Mouse (Mus musculus) heart, embryonic 15.5 days (tissue): Measurements from ENCODE around the gene Myzap. TPM values are rescaled to one million over a fixed set of nuclear protein-coding genes. Genes with fewer than 3 reads are reported as not detected.

Source experiments
- ATAC-seq: fragments of 200-750 bp; cut with Nextera tagmentation; replicated peaks from 2 replicates; pipeline ENCODE4 v1.8.0; 2017; ENCODE audit warnings: low read depth, moderate TSS enrichment; ENCODE audit not compliant: insufficient number of reproducible peaks, insufficient read depth, low FRiP score
- H3K27ac ChIP-seq: fragments of 300-500 bp; sonication (generic); 2 replicates; pipeline ENCODE4 v1.5.1; 2015; ENCODE audit warnings: mild to moderate bottlenecking, inconsistent platforms
- H3K27me3 ChIP-seq: fragments of 300-500 bp; sonication (generic); 2 replicates; pipeline ENCODE4 v1.6.1; 2015; ENCODE audit warnings: inconsistent platforms
- H3K36me3 ChIP-seq: fragments of 300-500 bp; sonication (generic); 2 replicates; pipeline ENCODE4 v1.6.1; 2015; ENCODE audit warnings: mild to moderate bottlenecking, inconsistent platforms
- H3K4me1 ChIP-seq: fragments of 300-500 bp; sonication (generic); replicated peaks from 2 replicates; pipeline ENCODE4 v1.6.1; 2015; ENCODE audit warnings: inconsistent platforms
- H3K4me2 ChIP-seq: fragments of 300-500 bp; sonication (generic); 2 replicates; pipeline ENCODE4 v1.6.1; 2015; ENCODE audit warnings: inconsistent platforms, mild to moderate bottlenecking, moderate library complexity
- H3K4me3 ChIP-seq: fragments of 300-500 bp; sonication (generic); 2 replicates; pipeline ENCODE4 v1.5.1; 2015; ENCODE audit warnings: mild to moderate bottlenecking, inconsistent platforms
- H3K9ac ChIP-seq: fragments of 300-500 bp; sonication (generic); 2 replicates; pipeline ENCODE4 v1.6.1; 2015; ENCODE audit warnings: mild to moderate bottlenecking, inconsistent platforms
- H3K9me3 ChIP-seq: fragments of 300-500 bp; sonication (generic); replicated peaks from 2 replicates; pipeline ENCODE4 v1.6.1; 2016; ENCODE audit warnings: inconsistent platforms
- WGBS: fragments of 180-500 bp; shearing (Covaris S2); methylation state at CpG from one replicate; pipeline ENCODE4 v1.1.7; 2015; ENCODE audit warnings: mixed read lengths; 5-methylcytosine and 5-hydroxymethylcytosine counted together
- polyA plus RNA-seq: library from polyadenylated mRNA; unstranded; fragments of >200 nt; fragmentation: Nextera tagmentation; extraction: Ambion mirVana; gene quantifications from 2 replicates; pipeline ENCODE4 v1.2.1, GENCODE M21; 2015

Myzap gene
- polyA plus RNA-seq, 1 experiment from 2014 or later, result 148 TPM

DNA sequence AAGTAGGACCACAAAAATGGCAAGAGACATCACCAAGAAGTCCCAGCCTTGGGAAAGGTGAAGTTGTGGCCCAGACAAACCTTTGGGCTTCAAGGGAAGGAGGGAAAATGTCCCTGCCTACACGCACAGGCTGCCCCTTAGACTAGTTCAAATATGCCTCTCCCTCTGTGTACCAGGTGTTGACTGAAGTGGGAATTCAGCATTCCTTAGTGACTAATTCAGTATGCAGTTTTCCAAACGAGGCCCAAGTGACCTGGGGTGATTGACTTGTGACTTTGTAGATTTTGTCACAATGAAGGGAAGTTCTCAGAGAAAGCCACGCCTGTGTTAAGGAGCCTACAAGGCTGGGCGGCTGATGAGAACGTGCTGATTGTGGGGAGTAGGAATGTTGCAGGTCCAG lies 49.9 kb downstream of the Myzap start:
- no peak overlapping the region for H3K4me2 ChIP-seq
- H3K9ac ChIP-seq, result no peak overlapping the region
- 71% methylated on average over 5 of the region's 5 CpGs for WGBS
- H3K9me3 ChIP-seq, result no peaks in the 10 kb centered on the region
- peaks cover 13% of the 10 kb centered on the region for H3K4me1 ChIP-seq
- H3K27me3 ChIP-seq, result no peaks in the 10 kb centered on the region
- H3K27ac ChIP-seq, result no peak overlapping the region
- ATAC-seq, result no peak
- peaks cover 39% of the 10 kb centered on the region for H3K36me3 ChIP-seq
- no peak overlapping the region for H3K4me3 ChIP-seq

DNA sequence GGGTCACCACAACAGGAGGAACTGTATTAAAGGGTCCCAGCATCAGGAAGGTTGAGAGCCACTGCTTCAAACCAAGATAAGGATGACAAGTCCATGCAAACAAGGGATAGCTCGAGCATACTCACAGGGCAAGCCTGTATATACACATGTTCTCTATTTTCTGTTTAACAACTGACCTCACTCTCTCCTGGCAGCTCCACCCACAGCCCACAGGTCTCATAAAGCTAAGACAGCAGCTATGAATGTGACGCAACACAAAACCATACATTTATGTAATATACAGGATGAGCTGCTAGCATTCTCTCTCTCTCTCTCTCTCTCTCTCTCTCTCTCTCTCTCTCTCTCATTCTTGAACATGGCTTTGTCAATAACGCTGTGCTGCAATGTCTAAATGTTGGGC lies 51.4 kb downstream of the Myzap start:
- no peaks in the 10 kb centered on the region for H3K9me3 ChIP-seq
- no peaks in the 10 kb centered on the region for H3K27me3 ChIP-seq
- H3K4me2 ChIP-seq, result no peak overlapping the region
- no peak overlapping the region for H3K9ac ChIP-seq
- peaks cover 30% of the 10 kb centered on the region for H3K36me3 ChIP-seq
- H3K4me3 ChIP-seq, result no peak overlapping the region
- ATAC-seq, result no peak
- H3K4me1 ChIP-seq, result peaks cover 10% of the 10 kb centered on the region; the same call in 1 of the 2 replicates
- no peak overlapping the region for H3K27ac ChIP-seq
- 75% methylated on average over 3 of the region's 3 CpGs for WGBS

DNA sequence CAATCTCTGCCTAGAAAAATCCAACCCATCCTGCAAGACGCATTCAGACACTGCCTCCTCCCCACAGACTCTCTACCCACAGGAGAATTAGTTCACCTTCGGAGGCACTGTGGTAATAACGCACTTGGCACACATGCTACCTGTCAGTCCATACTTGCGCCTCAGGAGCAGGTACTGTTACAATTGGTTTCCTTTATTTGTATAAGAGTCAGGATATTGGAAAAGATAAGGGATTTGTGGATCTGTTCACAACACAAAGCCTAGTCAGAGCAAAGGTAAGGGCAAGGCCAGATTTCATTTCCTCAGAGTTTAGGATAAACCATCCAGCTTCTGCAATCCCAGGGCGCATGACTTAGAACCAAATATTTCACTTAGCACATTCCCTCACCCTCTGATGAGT lies 56.4 kb downstream of the Myzap start:
- WGBS, result 87% methylated on average over 5 of the region's 5 CpGs
- no peak for ATAC-seq
- Histone ChIP-seq H3K27ac (no peak overlapping the region), H3K4me1 (no peaks in the 10 kb centered on the region), H3K4me2 (no peak overlapping the region), H3K9me3 (no peaks in the 10 kb centered on the region), H3K9ac (no peak overlapping the region), H3K27me3 (no peaks in the 10 kb centered on the region), H3K4me3 (no peak overlapping the region), H3K36me3 (peaks cover 34% of the 10 kb centered on the region)

DNA sequence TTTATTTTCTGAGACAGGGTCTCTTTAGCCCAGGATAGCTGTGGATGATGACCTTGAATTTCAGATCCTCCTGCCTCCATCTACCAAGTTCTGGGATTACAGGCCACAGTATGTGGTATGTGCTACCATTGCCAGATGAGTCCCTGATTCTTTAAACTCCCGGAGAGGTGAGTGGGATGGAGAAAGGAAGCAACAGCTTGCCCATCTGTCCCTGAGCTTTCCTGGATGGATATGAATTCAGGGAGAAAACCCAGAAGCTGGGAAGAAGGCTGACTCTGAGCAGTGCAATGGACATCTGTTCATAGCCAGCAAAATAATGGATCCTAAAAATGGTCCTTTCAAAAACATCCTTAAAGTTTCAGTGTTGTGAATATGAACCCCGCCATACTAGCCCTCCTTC lies 57.1 kb downstream of the Myzap start:
- Histone ChIP-seq H3K9me3 (no peaks in the 10 kb centered on the region), H3K27ac (no peak overlapping the region), H3K27me3 (no peaks in the 10 kb centered on the region), H3K4me3 (no peak overlapping the region), H3K4me2 (no peak overlapping the region), H3K9ac (no peak overlapping the region), H3K36me3 (peaks cover 37% of the 10 kb centered on the region), H3K4me1 (no peaks in the 10 kb centered on the region)
- 74% methylated on average over 2 of the region's 2 CpGs for WGBS
- no peak for ATAC-seq

DNA sequence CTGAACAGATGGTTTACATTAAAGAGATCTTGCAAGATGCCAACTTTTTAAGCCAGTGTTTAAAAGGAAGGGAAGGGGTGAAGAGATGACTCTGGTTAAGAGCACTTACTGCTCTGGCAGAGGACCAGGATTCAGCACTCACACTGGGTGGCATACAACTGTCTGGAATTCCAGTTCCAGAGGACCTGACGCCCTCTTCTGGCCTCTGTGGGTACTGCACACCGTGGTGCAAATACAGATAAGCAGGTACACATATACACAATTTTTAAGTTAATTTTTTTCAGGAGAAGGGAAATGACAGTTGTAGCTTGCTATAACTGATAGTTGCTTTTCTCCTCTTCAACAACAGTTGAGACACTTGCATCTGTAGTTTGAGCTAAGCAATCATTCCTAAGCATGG lies 62.2 kb downstream of the Myzap start:
- 69% methylated on average over 2 of the region's 2 CpGs for WGBS

DNA sequence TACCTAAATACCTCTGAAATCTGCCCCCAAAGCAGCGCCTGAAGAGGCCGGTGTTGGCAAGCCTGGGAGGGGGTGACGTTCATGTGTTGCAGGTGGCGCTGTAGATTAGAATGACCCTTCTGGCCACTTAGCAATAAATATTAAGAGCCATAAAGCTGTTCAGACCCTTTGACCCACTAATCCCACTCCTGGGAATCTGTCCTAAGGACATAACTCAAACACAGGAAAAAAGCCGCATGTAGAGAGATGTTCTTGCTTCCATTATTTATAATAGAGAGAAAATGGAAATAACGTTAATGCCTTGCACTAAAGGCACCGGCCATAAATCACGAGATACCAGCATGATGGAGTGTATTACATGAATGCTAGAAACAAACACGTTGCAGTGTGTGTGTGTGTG lies 64.7 kb downstream of the Myzap start:
- H3K9ac ChIP-seq, result no peak overlapping the region
- no peaks in the 10 kb centered on the region for H3K9me3 ChIP-seq
- H3K4me1 ChIP-seq, result no peaks in the 10 kb centered on the region
- no peaks in the 10 kb centered on the region for H3K27me3 ChIP-seq
- H3K36me3 ChIP-seq, result peaks cover 41% of the 10 kb centered on the region
- no peak overlapping the region for H3K27ac ChIP-seq
- H3K4me3 ChIP-seq, result no peak overlapping the region
- H3K4me2 ChIP-seq, result no peak overlapping the region
- 76% methylated on average over 9 of the region's 9 CpGs for WGBS
- no peak for ATAC-seq

More for the DNA sequence above, 62.2 kb downstream of the Myzap start:
- Histone ChIP-seq H3K9me3 (no peaks in the 10 kb centered on the region), H3K27ac (no peak overlapping the region), H3K4me1 (no peaks in the 10 kb centered on the region), H3K36me3 (peaks cover 30% of the 10 kb centered on the region), H3K4me3 (no peak overlapping the region), H3K9ac (no peak overlapping the region), H3K27me3 (no peaks in the 10 kb centered on the region), H3K4me2 (no peak overlapping the region)
- no peak for ATAC-seq

DNA sequence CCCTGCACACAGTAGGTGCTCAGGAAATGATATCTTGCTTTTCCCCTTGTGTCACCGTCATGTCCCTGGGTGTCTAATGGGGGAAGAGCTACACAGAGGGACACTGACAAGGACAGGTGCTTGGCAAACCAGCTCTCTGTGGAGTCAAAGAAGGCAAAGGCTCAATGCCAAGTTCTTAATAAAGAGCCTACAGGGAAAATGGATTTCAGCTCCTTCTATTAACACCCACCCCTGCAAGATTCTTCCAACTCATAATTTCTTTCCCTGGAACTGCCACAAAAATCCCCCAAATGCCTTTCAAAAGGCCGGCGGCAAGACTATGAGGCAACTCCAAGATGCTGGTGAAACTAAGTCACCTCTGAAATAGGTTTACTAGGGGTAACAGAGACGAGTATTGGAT lies 68.3 kb downstream of the Myzap start:
- peaks cover 30% of the 10 kb centered on the region for H3K36me3 ChIP-seq
- no peak for ATAC-seq

DNA sequence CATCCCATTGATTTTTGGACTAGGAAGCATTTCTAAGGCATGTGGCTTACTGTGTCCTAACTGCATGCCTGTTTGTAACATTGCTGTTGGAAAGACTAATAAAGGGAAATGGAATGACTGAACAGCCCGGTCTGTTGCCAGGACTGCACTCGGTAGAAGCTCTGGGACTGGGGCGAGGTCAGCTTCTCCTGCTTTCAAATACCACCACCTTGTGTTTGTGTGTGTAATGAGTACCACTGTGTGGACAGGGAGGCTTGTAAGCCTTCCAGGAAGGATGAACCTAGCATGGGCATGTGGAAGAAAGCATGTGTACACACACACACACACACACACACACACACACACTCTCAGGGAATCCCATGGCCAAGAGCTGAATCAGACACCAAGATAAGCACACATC lies 72.3 kb downstream of the Myzap start:
- no peak overlapping the region for H3K4me3 ChIP-seq
- peaks cover 38% of the 10 kb centered on the region for H3K36me3 ChIP-seq
- H3K4me2 ChIP-seq, result no peak overlapping the region
- ATAC-seq, result no peak
- H3K9me3 ChIP-seq, result no peaks in the 10 kb centered on the region
- no peaks in the 10 kb centered on the region for H3K27me3 ChIP-seq
- no peak overlapping the region for H3K9ac ChIP-seq
- peaks cover 3% of the 10 kb centered on the region for H3K4me1 ChIP-seq
- H3K27ac ChIP-seq, result no peak overlapping the region
- WGBS, result 65% methylated on average over 3 of the region's 3 CpGs

More for the DNA sequence above, 68.3 kb downstream of the Myzap start:
- no peak overlapping the region for H3K4me3 ChIP-seq
- no peaks in the 10 kb centered on the region for H3K4me1 ChIP-seq
- 85% methylated on average over 4 of the region's 4 CpGs for WGBS
- H3K9me3 ChIP-seq, result no peaks in the 10 kb centered on the region
- H3K27me3 ChIP-seq, result no peaks in the 10 kb centered on the region
- H3K27ac ChIP-seq, result no peak overlapping the region
- no peak overlapping the region for H3K4me2 ChIP-seq
- no peak overlapping the region for H3K9ac ChIP-seq

DNA sequence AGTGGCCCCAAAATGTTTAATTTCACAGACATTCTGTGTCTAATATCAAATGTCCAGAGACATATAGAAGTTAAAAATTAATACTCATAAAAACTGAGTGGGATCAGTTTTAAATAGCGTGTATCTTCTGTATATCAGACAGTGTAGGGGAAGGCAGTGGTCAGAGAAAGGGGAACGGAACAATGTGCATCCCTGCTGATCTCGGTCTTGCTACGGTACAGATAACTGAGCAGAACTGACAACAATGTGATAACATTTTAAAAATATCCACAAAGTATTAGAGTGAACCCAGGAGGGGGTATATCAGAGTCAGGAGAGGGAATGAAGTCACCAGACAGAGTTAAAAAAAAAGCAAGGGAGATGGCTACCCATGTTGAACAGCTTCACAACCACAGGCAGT lies 74.7 kb downstream of the Myzap start:
- Histone ChIP-seq H3K27ac (no peak overlapping the region), H3K27me3 (no peaks in the 10 kb centered on the region), H3K9ac (no peak overlapping the region), H3K4me2 (no peak overlapping the region), H3K4me1 (peaks cover 3% of the 10 kb centered on the region), H3K36me3 (peaks cover 42% of the 10 kb centered on the region), H3K4me3 (no peak overlapping the region), H3K9me3 (no peaks in the 10 kb centered on the region)
- ATAC-seq, result no peak
- WGBS, result 49% methylated on average over 4 of the region's 4 CpGs

DNA sequence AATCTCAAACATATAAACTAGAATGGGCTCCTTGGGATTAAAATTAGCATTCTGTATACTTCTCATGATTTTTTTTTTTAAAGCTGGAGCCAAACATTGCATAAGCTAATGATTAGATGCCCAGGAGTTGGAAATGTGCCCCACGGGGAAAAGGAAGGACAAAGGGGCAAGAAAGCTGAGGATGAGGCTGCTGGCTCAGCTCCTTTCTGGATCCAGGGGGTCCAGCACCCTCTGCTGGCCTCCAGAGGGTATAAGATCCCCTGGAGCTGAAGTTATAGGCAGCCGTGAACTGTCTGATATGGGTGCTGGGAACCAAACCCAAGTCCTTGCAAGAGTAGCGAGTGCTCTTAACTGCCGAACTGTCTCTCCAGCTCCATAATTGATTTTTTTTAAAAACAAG lies 76.3 kb downstream of the Myzap start:
- Histone ChIP-seq H3K9ac (no peak overlapping the region), H3K4me2 (no peak overlapping the region), H3K27me3 (no peaks in the 10 kb centered on the region), H3K36me3 (peaks cover 39% of the 10 kb centered on the region), H3K27ac (no peak overlapping the region), H3K9me3 (no peaks in the 10 kb centered on the region), H3K4me1 (peaks cover 3% of the 10 kb centered on the region), H3K4me3 (no peak overlapping the region)
- no peak for ATAC-seq
- WGBS, result 88% methylated on average over 4 of the region's 4 CpGs

DNA sequence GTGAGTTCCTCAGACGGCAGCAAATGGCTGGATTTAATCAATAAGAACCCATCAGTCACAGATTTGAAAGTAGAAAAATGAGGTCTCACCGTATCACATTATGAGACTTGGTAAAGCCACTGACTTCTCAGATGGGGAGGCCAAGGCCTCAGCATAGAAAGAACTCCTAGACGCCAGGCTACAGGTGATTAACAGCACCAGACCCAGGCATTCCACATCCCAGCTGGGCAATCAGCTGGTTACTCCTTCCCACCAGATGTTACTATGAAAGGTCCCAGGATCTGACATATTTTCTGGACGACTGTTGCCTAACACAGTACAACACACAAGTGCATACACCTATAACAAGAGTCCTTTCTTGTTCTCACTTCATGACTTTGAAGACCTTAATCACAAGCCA lies 78.6 kb downstream of the Myzap start:
- no peak for ATAC-seq
- Histone ChIP-seq H3K4me1 (peaks cover 3% of the 10 kb centered on the region), H3K27ac (no peak overlapping the region), H3K4me2 (no peak overlapping the region), H3K9me3 (no peaks in the 10 kb centered on the region), H3K9ac (no peak overlapping the region), H3K27me3 (no peaks in the 10 kb centered on the region), H3K4me3 (no peak overlapping the region), H3K36me3 (peaks cover 32% of the 10 kb centered on the region)
- 72% methylated on average over 4 of the region's 4 CpGs for WGBS

DNA sequence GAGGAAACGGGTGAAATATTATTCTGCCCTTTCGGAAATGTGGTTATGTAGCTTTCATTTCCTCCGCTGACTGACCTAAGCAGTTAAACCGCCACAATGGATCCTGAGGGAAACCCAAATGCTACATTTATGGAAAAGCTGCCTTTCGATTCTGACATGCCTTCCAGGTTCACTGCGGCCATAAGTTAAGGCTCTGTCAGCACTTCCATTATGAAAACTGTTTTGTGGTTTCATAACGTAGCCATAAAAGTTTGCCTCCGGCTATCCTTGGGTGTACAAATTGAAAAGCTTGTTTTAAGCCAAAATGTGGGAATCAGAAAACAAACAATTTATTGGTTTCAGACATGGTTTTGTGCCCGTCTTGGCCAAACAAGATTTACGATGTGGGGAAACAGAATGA lies 79.3 kb downstream of the Myzap start:
- no peak overlapping the region for H3K4me3 ChIP-seq
- H3K27ac ChIP-seq, result no peak overlapping the region
- H3K9me3 ChIP-seq, result no peaks in the 10 kb centered on the region
- H3K4me2 ChIP-seq, result no peak overlapping the region
- no peak for ATAC-seq
- no peaks in the 10 kb centered on the region for H3K27me3 ChIP-seq
- H3K4me1 ChIP-seq, result peaks cover 3% of the 10 kb centered on the region
- H3K9ac ChIP-seq, result no peak overlapping the region
- 82% methylated on average over 10 of the region's 10 CpGs for WGBS
- H3K36me3 ChIP-seq, result peaks cover 32% of the 10 kb centered on the region
